Mouse (Mus musculus) intestine, embryonic 15.5 days (tissue): Measurements from ENCODE around the gene Gm3411. TPM values are rescaled to one million over a fixed set of nuclear protein-coding genes. Genes with fewer than 3 reads are reported as not detected.
"Not testable (repeated sequence)": the region's sequence is repeated elsewhere in the genome, so short reads cannot be mapped to it uniquely, and the experiment has no call there.

Source experiments
- ATAC-seq: fragments of 200-750 bp; cut with Nextera tagmentation; 2 replicates; pipeline ENCODE4 v1.8.0; 2017; ENCODE audit warnings: moderate TSS enrichment, moderate library complexity
- H3K27ac ChIP-seq: fragments of 300-500 bp; sonication (generic); 2 replicates; pipeline ENCODE4 v1.5.1; 2015; ENCODE audit warnings: mild to moderate bottlenecking, inconsistent platforms
- H3K27me3 ChIP-seq: fragments of 300-500 bp; sonication (generic); replicated peaks from 2 replicates; pipeline ENCODE4 v1.6.1; 2015; ENCODE audit warnings: inconsistent platforms
- H3K36me3 ChIP-seq: fragments of 300-500 bp; sonication (generic); 2 replicates; pipeline ENCODE4 v1.6.1; 2015; ENCODE audit warnings: inconsistent platforms
- H3K4me1 ChIP-seq: fragments of 300-500 bp; sonication (generic); replicated peaks from 2 replicates; pipeline ENCODE4 v1.6.1; 2015; ENCODE audit warnings: inconsistent platforms
- H3K4me2 ChIP-seq: fragments of 300-500 bp; sonication (generic); replicated peaks from 2 replicates; pipeline ENCODE4 v1.6.1; 2015; ENCODE audit warnings: mild to moderate bottlenecking, inconsistent platforms
- H3K4me3 ChIP-seq: fragments of 300-500 bp; sonication (generic); replicated peaks from 2 replicates; pipeline ENCODE4 v1.5.1; 2015; ENCODE audit warnings: inconsistent platforms
- H3K9ac ChIP-seq: fragments of 300-500 bp; sonication (generic); 2 replicates; pipeline ENCODE4 v1.6.1; 2015; ENCODE audit warnings: inconsistent platforms
- H3K9me3 ChIP-seq: fragments of 300-500 bp; sonication (generic); 2 replicates; pipeline ENCODE4 v1.6.1; 2016; ENCODE audit warnings: inconsistent platforms
- WGBS: fragments of 180-500 bp; shearing (Covaris S2); methylation state at CpG from one replicate; pipeline ENCODE4 v1.1.7; 2015; 5-methylcytosine and 5-hydroxymethylcytosine counted together
- polyA plus RNA-seq: library from polyadenylated mRNA; unstranded; fragments of >200 nt; fragmentation: Nextera tagmentation; extraction: Ambion mirVana; gene quantifications from 2 replicates; pipeline ENCODE4 v1.2.1, GENCODE M21; 2015

Gm3411 gene
- 1.9 and 2.2 TPM in 2 replicates for polyA plus RNA-seq

DNA sequence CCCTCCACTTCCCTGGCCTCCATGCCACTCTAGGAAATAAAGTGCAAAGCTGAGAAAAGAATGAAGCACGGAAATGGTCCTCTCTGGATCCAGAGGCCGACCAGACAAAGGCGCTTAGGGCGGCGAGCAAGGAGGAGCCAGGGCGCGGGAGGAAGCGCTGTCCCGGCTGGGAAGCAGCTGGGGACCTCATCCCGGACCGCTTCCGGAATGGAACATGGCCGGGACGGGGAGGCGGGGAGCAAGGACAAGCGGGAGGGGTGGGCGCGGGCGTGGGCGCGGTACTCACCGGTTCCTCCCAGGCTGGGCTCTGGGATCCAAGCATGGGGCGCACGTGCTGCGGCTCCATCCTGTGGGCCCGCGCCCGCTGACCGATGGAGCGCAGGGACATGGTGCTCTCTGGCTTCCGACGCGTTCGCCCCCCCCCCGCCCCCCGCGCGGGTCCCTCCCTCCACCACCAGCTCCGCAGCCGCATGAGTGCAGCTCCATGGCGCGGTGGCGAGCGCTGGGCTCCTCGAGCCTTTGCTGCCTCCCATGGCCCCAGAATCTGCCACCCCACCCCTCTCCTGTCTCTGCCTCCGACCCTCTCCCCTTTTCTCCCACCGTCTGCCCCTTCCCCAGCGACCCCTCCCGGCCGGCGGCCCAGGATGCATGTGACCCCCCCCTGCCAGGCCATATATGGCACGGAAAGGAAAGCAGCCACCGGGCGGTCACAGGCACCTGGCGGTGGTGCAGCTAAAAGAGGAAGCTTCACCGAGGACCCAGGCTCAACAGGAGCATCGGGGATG is at the start of gene Gm3411:
Gm3411 (minus strand) TSS at position 320 of the 785 bp plus-strand sequence.
- ATAC-seq, H3K9me3 ChIP-seq, H3K4me1 ChIP-seq, H3K36me3 ChIP-seq, H3K27ac ChIP-seq, H3K27me3 ChIP-seq: not testable (repeated sequence)
- 1% methylated on average over 52 of the region's 57 CpGs for whole genome bisulfite sequencing
- peak within 1 kb of the TSS; percentile 47 for H3K4me3 ChIP-seq
- peak within 1 kb of the TSS; percentile 44 for H3K9ac ChIP-seq
- H3K4me2 ChIP-seq: peak within 1 kb of the TSS; percentile 73

DNA sequence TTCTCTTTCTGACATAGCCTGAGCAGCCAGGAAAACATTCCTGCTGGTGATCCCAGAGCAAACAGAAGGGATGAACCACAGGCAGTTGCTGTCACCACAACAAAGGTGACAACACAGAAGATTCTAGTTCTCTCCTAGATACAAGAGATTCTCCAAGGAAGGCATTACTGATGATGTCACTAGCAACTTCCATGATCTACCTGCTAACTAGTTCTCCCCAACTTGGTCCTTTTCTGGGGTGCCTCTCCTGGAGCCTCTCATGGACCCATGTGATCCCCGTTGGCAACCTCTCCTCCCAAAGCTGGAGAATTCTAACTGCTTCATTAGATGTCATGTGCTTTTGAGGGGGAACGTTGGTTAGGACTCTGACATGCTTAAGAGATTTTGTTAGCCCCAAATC is 17.7 kb upstream of the Gm3411 start, which contains the start of gene Gm21103:
Gm21103 (minus strand) TSS at position 101 of the 400 bp plus-strand sequence.
- not testable (repeated sequence) for ATAC-seq, H3K27ac ChIP-seq, H3K36me3 ChIP-seq, H3K27me3 ChIP-seq, H3K4me2 ChIP-seq, H3K9me3 ChIP-seq, H3K4me1 ChIP-seq, H3K4me3 ChIP-seq, H3K9ac ChIP-seq
- 84% methylated on average over 2 of the region's 2 CpGs for WGBS

DNA sequence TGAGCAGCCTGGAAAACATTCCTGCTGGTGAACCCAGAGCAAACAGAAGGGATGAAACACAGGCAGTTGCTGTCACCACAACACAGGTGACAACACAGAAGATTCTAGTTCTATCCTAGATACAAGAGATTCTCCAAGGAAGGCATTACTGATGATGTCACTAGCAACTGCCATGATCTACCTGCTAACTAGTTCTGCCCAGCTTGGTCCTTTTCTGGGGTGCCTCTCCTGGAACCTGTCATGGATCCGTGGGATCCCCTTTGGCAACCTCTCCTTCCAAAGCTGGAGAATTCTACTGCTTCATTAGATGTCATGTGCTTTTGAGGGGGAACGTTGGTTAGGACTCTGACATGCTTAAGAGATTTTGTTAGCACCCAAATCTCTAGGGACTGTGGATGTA is 67.9 kb downstream of the Gm3411 start, which contains the start of gene Gm21560:
Gm21560 (minus strand) TSS at position 101 of the 400 bp plus-strand sequence.
- not testable (repeated sequence) for H3K27me3 ChIP-seq, H3K4me3 ChIP-seq, H3K27ac ChIP-seq, H3K4me1 ChIP-seq, H3K36me3 ChIP-seq, H3K4me2 ChIP-seq, H3K9ac ChIP-seq, H3K9me3 ChIP-seq, ATAC-seq
- 57% methylated on average over 2 of the region's 2 CpGs for WGBS

Other genes with a start within 250 kb of the Gm3411 start
- not detected in 2 replicates for gene Gm6337, start 229.0 kb downstream of the Gm3411 start, polyA plus RNA-seq
- 0.74 and 0.90 TPM in 2 replicates for gene Gm8206, start 193.3 kb downstream of the Gm3411 start, polyA plus RNA-seq
- gene Gm3468, start 178.6 kb downstream of the Gm3411 start, polyA plus RNA-seq: 0.77 and 1.9 TPM in 2 replicates
- gene Gm3476, start 161.4 kb downstream of the Gm3411 start, polyA plus RNA-seq: not detected in 2 replicates
- not detected in 2 replicates for gene Gm21560, start 68.0 kb downstream of the Gm3411 start, polyA plus RNA-seq
- gene Gm21103, start 17.6 kb upstream of the Gm3411 start, polyA plus RNA-seq: not detected in 2 replicates
- not detected in 2 replicates for gene Gm3618, start 56.4 kb upstream of the Gm3411 start, polyA plus RNA-seq
- gene Gm16440, start 103.1 kb upstream of the Gm3411 start, polyA plus RNA-seq: not detected in 2 replicates
- gene Gm3591, start 125.2 kb upstream of the Gm3411 start, polyA plus RNA-seq: 0.43 and 0.50 TPM in 2 replicates
- gene Gm3594, start 157.4 kb upstream of the Gm3411 start, polyA plus RNA-seq: not detected in 2 replicates